9 mouse cellular contexts compared by ENCODE assay signal in genomic region chr8:92821151-92821550, GRCm38 (mm10). TPM values are rescaled to one million over a fixed set of nuclear protein-coding genes. Genes with fewer than 3 reads are reported as not detected.
"Had no signal": no experiment of that assay in that cellular context is flagged by ENCODE, and none has a peak within 500 bp of the region (broad histone marks: within the 10 kb centered on the region; RNA-seq: fewer than 3 reads in every experiment).

No protein-coding gene starts in this region.

- DNase-seq: kidney, postnatal 10 days; kidney, postnatal 36 days; liver; lung, adult 18-20 months; lung, postnatal 10 days; lung, postnatal 36 days; thymus, adult 18-20 months; thymus, postnatal 36 days had no signal

RNA-seq across cellular contexts. Expression of gene Mmp2, which starts 5.9 kb away (rescaled TPM):
- total RNA-seq: monocyte, adult 5-6 weeks had no signal
